Mouse (Mus musculus): ENCODE results near the gene Ctla4.

DNA sequence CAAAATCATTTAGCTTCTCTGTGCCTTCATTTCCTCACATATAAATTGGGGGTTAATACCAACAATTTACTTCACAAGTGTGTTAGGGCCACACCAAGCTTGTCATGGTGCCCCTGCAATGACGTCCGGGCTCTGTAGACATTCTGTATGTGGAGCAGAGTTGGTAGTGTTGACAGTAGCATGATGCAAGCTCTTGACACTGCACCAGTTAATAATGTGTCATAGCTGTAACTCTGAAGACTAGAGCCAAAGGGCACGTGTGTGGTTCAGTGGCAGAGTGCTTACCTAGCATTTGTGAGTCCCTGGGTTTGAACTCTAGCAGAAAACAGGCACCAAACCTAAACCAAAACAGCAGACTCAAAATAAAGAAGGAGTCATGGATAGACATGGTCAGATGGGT lies 27.0 kb upstream of the Ctla4 start:
- TF ChIP-seq CTCF (IDR thresholded peaks at IDR 0.05; ENCODE audit: control insufficient read depth, insufficient read depth, insufficient read length) (no peak), MYOG (IDR thresholded peaks at IDR 0.05; ENCODE audit: control insufficient read depth, extremely low read depth, insufficient read length) (no peak), USF1 (IDR thresholded peaks at IDR 0.05; ENCODE audit: low read depth) (no peak), MAX (IDR thresholded peaks at IDR 0.05) (no peak), FOSL1 (IDR thresholded peaks at IDR 0.05; ENCODE audit: insufficient read depth, low read length, poor library complexity, severe bottlenecking) (no peak)

Data from C2C12 (cell line).